Mouse (Mus musculus): ENCODE results near the gene Cnnm3. TPM values are rescaled to one million over a fixed set of nuclear protein-coding genes. Genes with fewer than 3 reads are reported as not detected.

The Cnnm3 gene
- polyA plus RNA-seq, 1 experiment from 2014 or later, result 19.2 TPM

- ChIA-PET CTCF (interaction anchor here (1.2 kb wide), 1 partner anchor 16 kb away, joined by 3 read pairs; no protein-coding TSS in a partner anchor), POLR2A (no interaction called here)
- DNase-seq (ENCODE audit: low read depth, low spot score) (no peak), ATAC-seq (no peak)
- in situ Hi-C loops (cut with MboI; ENCODE audit: low pct_unique_long_range_greater_than_20kb), result loop anchor here (10.0 kb wide), 1 partner anchor 112 kb away; the partner anchor contains the start of gene Kansl3
- H3K27me3 ChIP-seq, result no peaks in the 10 kb centered on the region
- TF ChIP-seq CTCF (IDR thresholded peaks at IDR 0.05), result no peak
Measured at GRCm38 (mm10) chr1:36476426-36476825, 35.2 kb upstream of the Cnnm3 start.

- H3K27me3 ChIP-seq, result no peaks in the 10 kb centered on the region
- POLR2A ChIA-PET, result no interaction called here
- ATAC-seq (no peak), DNase-seq (ENCODE audit: low read depth, low spot score) (no peak)
- in situ Hi-C loops (cut with MboI; ENCODE audit: low pct_unique_long_range_greater_than_20kb), result loop anchor here (10.0 kb wide), 1 partner anchor 114 kb away; the partner anchor contains the start of gene Kansl3
- CTCF ChIA-PET, result interaction anchor here (1.8 kb wide), 1 partner anchor 14 kb away, joined by 4 read pairs; no protein-coding TSS in a partner anchor
- TF ChIP-seq CTCF (IDR thresholded peaks at IDR 0.05), result no peak
Measured at GRCm38 (mm10) chr1:36478343-36478795, 33.3 kb upstream of the Cnnm3 start.

- H3K27me3 ChIP-seq, result no peaks in the 10 kb centered on the region
- CTCF ChIA-PET, result interaction anchor here (1.0 to 1.2 kb wide), 2 partner anchors 12 to 154 kb away, joined by 3 read pairs; no protein-coding TSS in a partner anchor
- TF ChIP-seq CTCF (IDR thresholded peaks at IDR 0.05), result no peak
- POLR2A ChIA-PET, result no interaction called here
- in situ Hi-C loops (cut with MboI; ENCODE audit: low pct_unique_long_range_greater_than_20kb), result loop anchor here (10.0 kb wide), 1 partner anchor 115 kb away; the partner anchor contains the start of gene Kansl3
- no peak for ATAC-seq
- DNase-seq (ENCODE audit: low read depth, low spot score), result no peak
Measured at GRCm38 (mm10) chr1:36479903-36480899, 31.5 kb upstream of the Cnnm3 start.

DNA sequence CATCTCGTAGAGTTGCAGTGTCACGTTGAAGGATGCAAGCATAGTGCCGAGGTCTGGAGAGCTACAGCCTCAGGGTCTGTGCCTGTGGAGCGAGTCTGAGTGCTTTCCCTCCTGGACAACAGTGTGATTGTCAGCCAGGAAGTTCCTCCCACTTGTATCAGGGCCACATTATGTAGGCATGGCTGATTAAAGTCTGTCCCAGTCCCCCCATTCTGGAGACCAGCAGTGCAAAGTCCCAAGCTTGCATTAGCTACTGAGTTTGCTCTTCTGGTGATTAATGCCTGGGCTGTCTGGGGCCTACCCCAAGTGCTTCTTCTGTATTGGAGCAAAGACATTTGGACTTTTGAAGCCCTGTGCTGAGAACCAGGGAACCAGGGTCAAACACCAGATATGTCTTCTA is 27.8 kb upstream of the Cnnm3 start:
- DNase-seq (ENCODE audit: low read depth, low spot score) (no peak), ATAC-seq (no peak)
- H3K27me3 ChIP-seq, result no peaks in the 10 kb centered on the region
- POLR2A ChIA-PET, result no interaction called here
- TF ChIP-seq CTCF (IDR thresholded peaks at IDR 0.05), result no peak
- in situ Hi-C loops (cut with MboI; ENCODE audit: low pct_unique_long_range_greater_than_20kb), result no loop called here
- CTCF ChIA-PET, result interaction anchor here (0.8 to 1.0 kb wide), 2 partner anchors 12 to 17 kb away, joined by 3 read pairs; no protein-coding TSS in a partner anchor

GRCm38 (mm10) chr1:36485080-36485479 is 26.6 kb upstream of the Cnnm3 start:
- ChIA-PET POLR2A (no interaction called here), CTCF (no interaction called here)
- ATAC-seq, result no peak
- in situ Hi-C loops (cut with MboI; ENCODE audit: low pct_unique_long_range_greater_than_20kb), result loop anchor here (5.0 kb wide), 1 partner anchor 173 kb away; no protein-coding TSS in a partner anchor
- no peak for TF ChIP-seq CTCF (IDR thresholded peaks at IDR 0.05)
- H3K27me3 ChIP-seq, result no peaks in the 10 kb centered on the region
- DNase-seq (ENCODE audit: low read depth, low spot score), result no peak

DNA sequence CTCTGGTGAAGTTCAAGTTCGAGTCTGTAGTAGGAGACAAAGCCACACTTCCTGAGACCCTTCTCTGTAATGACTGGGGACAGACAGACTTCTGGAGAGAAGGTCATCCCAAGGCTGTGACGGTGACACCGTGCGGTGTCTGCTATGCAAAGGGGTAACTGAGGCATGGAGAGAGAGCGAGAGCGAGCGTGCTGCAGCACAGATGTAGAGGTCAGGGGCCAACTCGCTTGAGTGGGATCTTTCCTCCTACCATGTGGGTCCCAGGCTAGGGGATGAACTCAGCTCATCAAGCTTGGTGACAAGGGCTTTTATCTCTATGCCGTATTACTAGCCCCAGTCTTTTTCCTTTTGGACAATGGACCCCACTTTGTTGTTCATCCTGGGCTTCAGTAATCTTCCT is 24.6 kb upstream of the Cnnm3 start:
- CTCF ChIA-PET, result no interaction called here
- TF ChIP-seq CTCF (IDR thresholded peaks at IDR 0.05), result no peak
- in situ Hi-C loops (cut with MboI; ENCODE audit: low pct_unique_long_range_greater_than_20kb), result loop anchor here (5.0 kb wide), 1 partner anchor 175 kb away; no protein-coding TSS in a partner anchor
- no peak for ATAC-seq
- DNase-seq (ENCODE audit: low read depth, low spot score), result no peak
- H3K27me3 ChIP-seq, result no peaks in the 10 kb centered on the region
- POLR2A ChIA-PET, result no interaction called here

- no peak for TF ChIP-seq CTCF (IDR thresholded peaks at IDR 0.05)
- CTCF ChIA-PET, result no interaction called here
- DNase-seq (ENCODE audit: low read depth, low spot score) (no peak), ATAC-seq (no peak)
- in situ Hi-C loops (cut with MboI; ENCODE audit: low pct_unique_long_range_greater_than_20kb), result loop anchor here (5.0 kb wide), 1 partner anchor 177 kb away; no protein-coding TSS in a partner anchor
- no peaks in the 10 kb centered on the region for H3K27me3 ChIP-seq
- POLR2A ChIA-PET, result interaction anchor here (0.7 to 1.1 kb wide), 2 partner anchors 12 to 16 kb away, joined by 5 to 7 read pairs; no protein-coding TSS in a partner anchor
Measured at GRCm38 (mm10) chr1:36489661-36490060, 22.0 kb upstream of the Cnnm3 start.

- in situ Hi-C loops (cut with MboI; ENCODE audit: low pct_unique_long_range_greater_than_20kb), result no loop called here
- POLR2A ChIA-PET, result no interaction called here
- no peaks in the 10 kb centered on the region for H3K27me3 ChIP-seq
- peak; percentile 97 for ATAC-seq
- no peak for DNase-seq (ENCODE audit: low read depth, low spot score)
- CTCF ChIA-PET, result interaction anchor here (0.7 to 3.1 kb wide), 10 partner anchors 9 to 169 kb away, joined by 3 to 17 read pairs (median 4); no protein-coding TSS in a partner anchor
- TF ChIP-seq CTCF (IDR thresholded peaks at IDR 0.05), result no peak
Measured at GRCm38 (mm10) chr1:36492416-36493139, 19.1 kb upstream of the Cnnm3 start.

DNA sequence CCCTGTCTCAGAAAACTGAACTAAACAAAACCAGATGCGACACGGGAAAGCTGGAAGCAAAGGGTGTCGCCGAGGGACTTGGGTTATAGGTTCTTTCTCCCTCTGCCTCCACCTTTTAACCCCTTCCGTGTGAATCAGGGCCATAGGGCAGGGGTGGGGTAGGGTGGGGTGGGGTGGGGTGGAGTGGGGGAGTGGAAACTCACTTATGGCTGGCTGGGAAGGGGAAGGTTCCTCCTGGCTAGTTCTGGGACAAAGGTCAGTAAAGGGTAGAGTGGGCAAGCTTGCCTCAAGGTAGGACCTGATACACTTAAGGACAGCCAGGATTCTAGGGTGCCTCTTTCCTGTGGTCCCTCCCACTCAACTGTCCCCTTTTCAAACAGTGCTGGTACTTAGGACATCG is 18.4 kb upstream of the Cnnm3 start:
- in situ Hi-C loops (cut with MboI; ENCODE audit: low pct_unique_long_range_greater_than_20kb), result no loop called here
- no peak for ATAC-seq
- no peak for DNase-seq (ENCODE audit: low read depth, low spot score)
- ChIA-PET POLR2A (no interaction called here), CTCF (interaction anchor here (0.8 to 3.1 kb wide), 7 partner anchors 8 to 169 kb away, joined by 3 to 17 read pairs (median 4); no protein-coding TSS in a partner anchor)
- TF ChIP-seq CTCF (IDR thresholded peaks at IDR 0.05), result no peak
- no peaks in the 10 kb centered on the region for H3K27me3 ChIP-seq

GRCm38 (mm10) chr1:36496719-36497118 is 14.9 kb upstream of the Cnnm3 start:
- ATAC-seq (no peak), DNase-seq (ENCODE audit: low read depth, low spot score) (no peak)
- ChIA-PET POLR2A (interaction anchor here (0.7 kb wide), 1 partner anchor 35 kb away, joined by 3 read pairs; no protein-coding TSS in a partner anchor), CTCF (interaction anchor here (1.0 to 1.8 kb wide), 7 partner anchors 14 to 178 kb away, joined by 3 to 5 read pairs (median 3); no protein-coding TSS in a partner anchor)
- no peak for TF ChIP-seq CTCF (IDR thresholded peaks at IDR 0.05)
- in situ Hi-C loops (cut with MboI; ENCODE audit: low pct_unique_long_range_greater_than_20kb), result no loop called here
- H3K27me3 ChIP-seq, result no peaks in the 10 kb centered on the region

Data from Patski (cell line).